Mouse (Mus musculus) ES-E14 (cell line): ENCODE results near the gene Eif4ebp2. TPM values are rescaled to one million over a fixed set of nuclear protein-coding genes. Genes with fewer than 3 reads are reported as not detected.

Experiments used
- DNase-seq: peaks from one replicate; pipeline ENCODE4 v3.0.0-alpha.2; 2013; ENCODE audit warnings: low read depth, low spot score
- H3K27ac ChIP-seq: 2 replicates; pipeline ENCODE4 v1.5.1; 2012; ENCODE audit warnings: low read depth, mild to moderate bottlenecking, low read length, moderate library complexity, mixed read lengths; ENCODE audit not compliant: poor library complexity, insufficient read depth, severe bottlenecking
- H3K36me3 ChIP-seq: 2 replicates; pipeline ENCODE4 v1.6.1; 2012; ENCODE audit warnings: mild to moderate bottlenecking, low read length, moderate library complexity, mixed read lengths; ENCODE audit not compliant: control insufficient read depth, poor library complexity, insufficient read depth, severe bottlenecking
- H3K4me1 ChIP-seq, 2 experiments: fragments of 150-350 bp in 1 of 2; sonication (generic) in 1 of 2; 2 replicates each; pipeline ENCODE4 v1.6.1; 2012; ENCODE audit warnings: low read length in 2 of 2, mild to moderate bottlenecking in 1 of 2, mixed read lengths in 1 of 2; ENCODE audit not compliant: control insufficient read depth in 2 of 2, insufficient read depth in 2 of 2, poor library complexity in 1 of 2
- H3K4me3 ChIP-seq, 2 experiments: fragments of 150-350 bp in 1 of 2; sonication (generic) in 1 of 2; 2 replicates each; pipeline ENCODE4 v1.5.1; 2012; ENCODE audit warnings: low read length in 2 of 2, low read depth in 1 of 2, mild to moderate bottlenecking in 1 of 2, mixed read lengths in 1 of 2; ENCODE audit not compliant: insufficient read depth in 1 of 2, poor library complexity in 1 of 2, severe bottlenecking in 1 of 2
- H3K9ac ChIP-seq: 2 replicates; pipeline ENCODE4 v1.6.1; 2012; ENCODE audit warnings: low read depth, mild to moderate bottlenecking, low read length, mixed read lengths; ENCODE audit not compliant: poor library complexity, insufficient read depth, severe bottlenecking
- H3K9me3 ChIP-seq: fragments of 150-350 bp; sonication (generic); 2 replicates; pipeline ENCODE4 v1.6.1; 2012; ENCODE audit warnings: low read depth, mild to moderate bottlenecking, low read length; ENCODE audit not compliant: control insufficient read depth, insufficient read depth
- CHD2 ChIP-seq: IDR thresholded peaks from 2 replicates; pipeline ENCODE4 v1.6.1; 2014; ENCODE audit warnings: mild to moderate bottlenecking, low read depth, low read length, inconsistent platforms
- HCFC1 ChIP-seq: IDR thresholded peaks from 2 replicates; pipeline ENCODE4 v1.6.1; 2012; ENCODE audit warnings: low read length, inconsistent platforms, borderline replicate concordance; ENCODE audit not compliant: insufficient read depth
- MAFK ChIP-seq: IDR thresholded peaks from 2 replicates; pipeline ENCODE4 v1.6.1; 2014; ENCODE audit warnings: mild to moderate bottlenecking, low read depth, low read length, inconsistent platforms; ENCODE audit not compliant: insufficient read depth
- ZC3H11A ChIP-seq: IDR thresholded peaks from 2 replicates; pipeline ENCODE4 v1.6.1; 2012; ENCODE audit warnings: low read depth, mild to moderate bottlenecking, inconsistent platforms, low read length, borderline replicate concordance
- ZNF384 ChIP-seq: IDR thresholded peaks from 2 replicates; pipeline ENCODE4 v1.6.1; 2012; ENCODE audit warnings: low read depth, low read length, inconsistent platforms
- in situ Hi-C, 2 experiments: fragments of 600-800 bp; cut with MboI; formaldehyde crosslinking; loops; one replicate each; pipeline ENCODE4 v1.15.1; 2025; ENCODE audit warnings: low sequenced_read_pairs in 2 of 2, inconsistent platforms in 1 of 2; ENCODE audit not compliant: unreplicated experiment in 2 of 2
- total RNA-seq: library from RNA; depleted of rRNA; stranded (reverse); fragments of 300-350 nt; gene quantifications from 2 replicates; pipeline ENCODE4 v1.2.3, GENCODE M21; 2012

Gene Eif4ebp2
- total RNA-seq, 1 experiment: 32.3 TPM

- no peak overlapping the region for H3K4me3 ChIP-seq
- no peaks in the 10 kb centered on the region for H3K9me3 ChIP-seq
- H3K27ac ChIP-seq: no peak overlapping the region
- DNase-seq: no peak
- H3K4me1 ChIP-seq: 0 out of 4 replicates have a peak, but pooled peaks cover 0 to 2% of the 10 kb centered on the region in 2 experiments
- no peak overlapping the region for H3K9ac ChIP-seq
- in situ Hi-C loops: no loop called here
- no peak for TF ChIP-seq CHD2
- no peaks in the 10 kb centered on the region for H3K36me3 ChIP-seq
These were observed 34.3 kb upstream of the Eif4ebp2 start for GRCm38 (mm10) chr10:61486551-61487339.

DNA sequence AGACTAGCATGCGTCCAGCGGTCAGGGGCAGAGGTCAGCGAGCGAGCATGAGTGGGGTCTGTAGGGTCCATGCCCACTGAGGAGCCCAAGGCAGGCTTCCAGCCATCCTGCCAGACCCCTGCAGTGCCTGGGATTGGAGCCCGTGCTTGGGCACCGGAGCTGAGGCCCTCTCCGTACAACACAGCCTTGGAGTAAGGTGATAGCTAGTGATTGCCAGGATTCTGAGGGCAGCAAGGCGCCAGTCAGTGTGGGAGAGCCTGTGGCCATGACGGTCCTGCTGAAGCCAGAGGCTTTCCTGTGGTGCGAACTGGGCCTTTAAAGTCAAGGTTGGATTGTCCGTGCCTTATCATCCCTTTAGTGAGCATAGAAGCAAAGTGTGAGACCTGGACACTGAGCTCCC is 32.3 kb upstream of the Eif4ebp2 start:
- in situ Hi-C loops: no loop called here
- Histone ChIP-seq H3K4me1 (no peaks in the 10 kb centered on the region), H3K36me3 (no peaks in the 10 kb centered on the region), H3K4me3 (no peak overlapping the region), H3K9me3 (no peaks in the 10 kb centered on the region), H3K27ac (no peak overlapping the region), H3K9ac (no peak overlapping the region)
- TF ChIP-seq ZC3H11A (no peak), CHD2 (no peak), ZNF384 (no peak), MAFK (no peak), HCFC1 (no peak)
- no peak for DNase-seq

DNA sequence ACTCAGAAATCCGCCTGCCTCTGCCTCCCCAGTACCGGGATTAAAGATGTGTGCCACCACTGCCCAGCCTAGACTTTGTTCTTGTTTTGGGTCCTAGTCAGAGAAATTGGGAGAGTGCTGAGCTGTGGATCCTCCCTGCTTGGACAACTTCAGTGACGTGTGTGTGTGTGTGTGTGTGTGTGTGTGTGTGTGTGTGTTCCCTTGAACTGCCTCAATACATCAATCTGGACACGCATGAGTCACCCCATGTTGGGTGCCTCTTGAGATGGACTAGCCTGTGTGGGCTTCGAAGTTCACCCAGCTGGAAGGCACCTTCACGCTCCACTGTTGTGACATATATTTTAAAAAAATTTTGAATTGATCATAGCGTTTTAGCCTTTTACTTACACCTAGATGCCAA is 30.3 kb upstream of the Eif4ebp2 start:
- Histone ChIP-seq H3K9me3 (no peaks in the 10 kb centered on the region), H3K9ac (no peak overlapping the region), H3K27ac (no peak overlapping the region), H3K4me1 (no peaks in the 10 kb centered on the region), H3K36me3 (no peaks in the 10 kb centered on the region), H3K4me3 (no peak overlapping the region)
- in situ Hi-C loops: no loop called here
- DNase-seq: no peak
- no peak for TF ChIP-seq ZC3H11A
- TF ChIP-seq HCFC1: no peak
- TF ChIP-seq MAFK: no peak
- no peak for TF ChIP-seq CHD2
- TF ChIP-seq ZNF384: no peak

- TF ChIP-seq ZNF384: no peak
- TF ChIP-seq MAFK: peak; percentile 71
- no peak for TF ChIP-seq CHD2
- no peak for TF ChIP-seq ZC3H11A
- no peak for TF ChIP-seq HCFC1
- no peaks in the 10 kb centered on the region for H3K36me3 ChIP-seq
- H3K4me3 ChIP-seq: no peak overlapping the region
- H3K27ac ChIP-seq: no peak overlapping the region
- H3K9me3 ChIP-seq: no peaks in the 10 kb centered on the region
- H3K4me1 ChIP-seq: no peaks in the 10 kb centered on the region; a peak in 1 of 4 replicates
- in situ Hi-C loops: no loop called here
- no peak for DNase-seq
- no peak overlapping the region for H3K9ac ChIP-seq
These were observed 28.0 kb upstream of the Eif4ebp2 start for GRCm38 (mm10) chr10:61480488-61480887.

GRCm38 (mm10) chr10:61479927-61480326 is 27.5 kb upstream of the Eif4ebp2 start:
- DNase-seq: no peak
- in situ Hi-C loops: no loop called here
- no peaks in the 10 kb centered on the region for H3K36me3 ChIP-seq
- TF ChIP-seq ZC3H11A (no peak), HCFC1 (no peak), CHD2 (no peak), ZNF384 (no peak), MAFK (no peak)
- H3K9me3 ChIP-seq: no peaks in the 10 kb centered on the region
- no peaks in the 10 kb centered on the region; a peak in 1 of 4 replicates for H3K4me1 ChIP-seq
- H3K4me3 ChIP-seq: no peak overlapping the region
- no peak overlapping the region for H3K9ac ChIP-seq
- H3K27ac ChIP-seq: no peak overlapping the region
